Mouse (Mus musculus) heart, adult 2 months (tissue): ENCODE results near the gene Pcsk5. TPM values are rescaled to one million over a fixed set of nuclear protein-coding genes. Genes with fewer than 3 reads are reported as not detected.

Source experiments
- DNase-seq, 2 experiments: peaks; one replicate each; pipeline ENCODE4 v3.0.0; 2021
- H3K27ac ChIP-seq: fragments of 200-600 bp; 2 replicates; pipeline ENCODE4 v1.8.1; 2022
- H3K27me3 ChIP-seq: fragments of 200-500 bp; 2 replicates; pipeline ENCODE4 v1.6.1; 2012; ENCODE audit warnings: mild to moderate bottlenecking, low read length, inconsistent platforms, mixed read lengths; ENCODE audit not compliant: control insufficient read depth, insufficient read depth
- H3K36me3 ChIP-seq: fragments of 200-500 bp; 2 replicates; pipeline ENCODE4 v1.6.1; 2012; ENCODE audit warnings: low read length, inconsistent platforms; ENCODE audit not compliant: control insufficient read depth, insufficient read depth
- H3K4me1 ChIP-seq: fragments of 200-500 bp; 2 replicates; pipeline ENCODE4 v1.6.1; 2011; ENCODE audit warnings: low read length; ENCODE audit not compliant: control insufficient read depth, insufficient read depth
- H3K4me3 ChIP-seq: fragments of 200-600 bp; 2 replicates; pipeline ENCODE4 v1.8.1; 2022
- H3K79me2 ChIP-seq: fragments of 200-500 bp; replicated peaks from 2 replicates; pipeline ENCODE4 v1.6.1; 2012; ENCODE audit warnings: mild to moderate bottlenecking, inconsistent platforms, low read length, moderate library complexity, mixed read lengths; ENCODE audit not compliant: control insufficient read depth, insufficient read depth
- H3K9ac ChIP-seq: fragments of 200-500 bp; 2 replicates; pipeline ENCODE4 v1.6.1; 2012; ENCODE audit warnings: low read depth, mild to moderate bottlenecking, control low read depth, inconsistent platforms, low read length, mixed read lengths
- CTCF ChIP-seq: fragments of 200-600 bp; IDR thresholded peaks from 2 replicates; pipeline ENCODE4 v1.8.1; 2022; ENCODE audit warnings: antibody characterized with exemption, mild to moderate bottlenecking, moderate library complexity
- EP300 ChIP-seq: fragments of 200-500 bp; IDR thresholded peaks from 2 replicates; pipeline ENCODE4 v1.6.1; 2011; ENCODE audit warnings: low read depth, low read length, control low read depth; ENCODE audit not compliant: insufficient read depth
- POLR2A ChIP-seq: fragments of 200-500 bp; IDR thresholded peaks from 2 replicates; pipeline ENCODE4 v1.6.1; 2011; ENCODE audit warnings: mild to moderate bottlenecking, low read depth, low read length, control low read depth; ENCODE audit not compliant: insufficient read depth
- WGBS: fragments of 180-500 bp; shearing (Covaris S2); methylation state at CpG from one replicate; pipeline ENCODE4 v1.1.7; 2018; 5-methylcytosine and 5-hydroxymethylcytosine counted together
- intact Hi-C: fragments of 180-260 bp; cut with DNase I; formaldehyde crosslinking; loops from one replicate; pipeline ENCODE4 v1.15.1; 2025
- polyA plus RNA-seq: library from polyadenylated mRNA; depleted of rRNA; stranded (reverse); fragments of >200 nt; gene quantifications from 2 replicates; pipeline ENCODE4 v1.2.3, GENCODE M21; 2012
- total RNA-seq, 2 experiments: library from RNA; stranded (reverse); gene quantifications; 2 replicates each; pipeline ENCODE4 v1.2.3; 2021

The Pcsk5 gene
- total and polyA plus RNA-seq, 3 experiments = 1.5 to 2.8 (median 1.9) TPM

DNA sequence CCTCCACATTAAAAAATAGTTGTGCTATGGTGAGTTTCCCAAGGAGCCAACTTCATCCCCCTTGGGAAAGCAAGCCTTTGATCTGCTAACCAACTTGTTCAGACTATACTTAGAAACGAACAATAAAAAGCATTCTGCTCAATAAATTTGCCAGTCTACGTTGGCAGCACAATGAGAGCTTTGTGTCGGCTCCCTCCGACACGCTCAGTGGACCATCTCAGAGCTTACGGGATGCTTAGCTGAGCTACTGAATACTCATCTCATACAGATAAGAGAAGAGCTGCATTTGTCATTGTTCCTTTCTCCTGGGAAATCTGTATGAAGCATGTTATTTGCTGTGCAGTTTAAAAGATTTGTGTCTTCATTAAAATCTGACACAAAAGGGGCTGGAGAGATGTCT, 451.0 kb downstream of the Pcsk5 start:
- H3K79me2 ChIP-seq = no peaks in the 10 kb centered on the region
- H3K36me3 ChIP-seq = no peaks in the 10 kb centered on the region
- intact Hi-C loops = no loop called here
- H3K27me3 ChIP-seq = no peaks in the 10 kb centered on the region
- no peak for DNase-seq
- H3K27ac ChIP-seq = no peak overlapping the region
- no peak overlapping the region for H3K9ac ChIP-seq
- H3K4me3 ChIP-seq = no peak overlapping the region
- TF ChIP-seq POLR2A (no peak), CTCF (no peak), EP300 (no peak)
- H3K4me1 ChIP-seq = no peaks in the 10 kb centered on the region
- WGBS = 73% methylated on average over 6 of the region's 6 CpGs

DNA sequence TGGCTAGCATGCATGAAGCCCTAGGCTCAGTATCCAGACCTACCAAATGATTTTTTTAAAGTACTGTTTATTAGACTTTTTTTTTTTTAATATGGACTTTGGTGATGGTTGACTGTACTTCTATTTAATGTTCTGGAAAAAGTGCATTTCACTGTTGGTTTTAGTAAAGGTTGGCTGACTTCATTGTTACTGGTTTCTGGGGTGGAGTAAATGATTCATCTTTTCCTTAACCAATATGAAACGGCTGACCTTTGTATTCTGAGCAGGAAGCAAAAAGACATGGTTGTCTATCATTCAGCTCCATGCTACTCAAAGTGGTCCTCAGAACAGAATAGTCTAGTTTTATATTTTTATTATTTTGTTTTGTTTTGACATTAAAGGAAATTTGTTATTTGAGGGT, 452.0 kb downstream of the Pcsk5 start:
- Histone ChIP-seq H3K36me3 (no peaks in the 10 kb centered on the region), H3K4me3 (no peak overlapping the region), H3K79me2 (no peaks in the 10 kb centered on the region), H3K9ac (no peak overlapping the region), H3K27ac (no peak overlapping the region), H3K27me3 (no peaks in the 10 kb centered on the region), H3K4me1 (no peaks in the 10 kb centered on the region)
- no peak for TF ChIP-seq CTCF
- TF ChIP-seq POLR2A = no peak
- TF ChIP-seq EP300 = no peak
- WGBS = 31% methylated on average over 1 of the region's 1 CpGs
- no peak for DNase-seq
- intact Hi-C loops = no loop called here

DNA sequence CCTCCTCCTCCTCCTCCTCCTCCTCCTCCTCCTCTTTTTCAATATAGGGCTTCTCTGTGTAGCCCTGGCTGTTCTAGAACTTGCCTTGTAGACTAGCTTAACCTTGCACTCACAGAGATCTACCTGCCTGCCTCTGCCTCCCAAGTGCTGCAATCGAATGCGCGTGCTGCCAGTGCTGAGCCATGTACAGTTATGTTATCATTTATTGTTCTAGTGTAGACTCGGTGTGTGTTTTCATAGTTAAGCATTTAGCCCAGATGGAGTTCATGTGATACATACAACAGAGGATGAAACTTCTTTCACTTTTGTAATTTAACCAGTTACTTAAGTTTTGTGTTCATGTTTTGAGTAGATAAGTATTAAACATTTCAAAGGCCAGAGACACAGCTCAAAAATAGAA, 452.4 kb downstream of the Pcsk5 start:
- H3K9ac ChIP-seq = no peak overlapping the region
- no peaks in the 10 kb centered on the region for H3K36me3 ChIP-seq
- DNase-seq = no peak
- no peak overlapping the region for H3K4me3 ChIP-seq
- WGBS = 83% methylated on average over 4 of the region's 4 CpGs
- no peaks in the 10 kb centered on the region for H3K27me3 ChIP-seq
- H3K4me1 ChIP-seq = no peaks in the 10 kb centered on the region
- intact Hi-C loops = no loop called here
- H3K79me2 ChIP-seq = no peaks in the 10 kb centered on the region
- no peak overlapping the region for H3K27ac ChIP-seq
- TF ChIP-seq POLR2A = no peak
- TF ChIP-seq EP300 = no peak
- no peak for TF ChIP-seq CTCF

DNA sequence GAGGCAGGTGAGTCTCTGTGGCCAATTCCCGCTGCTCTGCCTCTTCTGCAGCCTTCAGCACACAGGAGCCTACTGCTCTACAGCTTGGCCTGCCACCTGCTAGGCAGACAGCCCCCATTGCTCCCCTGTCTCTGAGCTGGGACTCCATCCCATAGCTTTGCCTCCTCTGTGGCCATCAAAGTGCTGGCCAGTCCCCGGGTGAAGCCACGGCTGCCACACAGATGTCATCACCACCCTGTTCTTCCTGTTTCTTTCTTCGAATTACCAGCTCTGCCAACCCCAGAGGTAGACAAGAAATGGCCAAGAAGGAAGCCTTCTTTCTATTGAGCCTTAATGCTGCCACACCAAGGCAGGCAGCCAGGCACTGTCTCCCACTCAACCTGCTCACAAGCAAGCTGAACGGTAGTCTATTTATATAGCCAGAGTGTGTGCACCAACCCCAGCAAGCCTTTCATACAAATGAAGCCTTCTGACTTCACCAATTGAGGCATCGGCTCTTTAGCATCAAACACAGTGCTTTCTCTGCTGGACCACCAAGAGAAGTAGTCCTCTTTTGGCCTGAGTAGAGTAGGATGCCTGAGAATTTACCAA, 454.5 kb downstream of the Pcsk5 start:
- TF ChIP-seq POLR2A (no peak), CTCF (no peak)
- Histone ChIP-seq H3K9ac (no peak overlapping the region), H3K4me1 (no peaks in the 10 kb centered on the region), H3K4me3 (no peak overlapping the region), H3K79me2 (no peaks in the 10 kb centered on the region), H3K36me3 (no peaks in the 10 kb centered on the region), H3K27me3 (no peaks in the 10 kb centered on the region), H3K27ac (no peak overlapping the region)
- no peak for DNase-seq
- intact Hi-C loops = no loop called here
- 62% methylated on average over 6 of the region's 6 CpGs for WGBS
